Mouse (Mus musculus): ENCODE measurements at regions not wholly inside any gene's neighbourhood (a gene's known extent, or its start where the extent isn't known, plus 50 kb on each side); places are given as distances from the start of the nearest gene placed in this dataset.
A peak's percentile ranks its signal among the peaks of the same experiment; 100 is the strongest.

DNA sequence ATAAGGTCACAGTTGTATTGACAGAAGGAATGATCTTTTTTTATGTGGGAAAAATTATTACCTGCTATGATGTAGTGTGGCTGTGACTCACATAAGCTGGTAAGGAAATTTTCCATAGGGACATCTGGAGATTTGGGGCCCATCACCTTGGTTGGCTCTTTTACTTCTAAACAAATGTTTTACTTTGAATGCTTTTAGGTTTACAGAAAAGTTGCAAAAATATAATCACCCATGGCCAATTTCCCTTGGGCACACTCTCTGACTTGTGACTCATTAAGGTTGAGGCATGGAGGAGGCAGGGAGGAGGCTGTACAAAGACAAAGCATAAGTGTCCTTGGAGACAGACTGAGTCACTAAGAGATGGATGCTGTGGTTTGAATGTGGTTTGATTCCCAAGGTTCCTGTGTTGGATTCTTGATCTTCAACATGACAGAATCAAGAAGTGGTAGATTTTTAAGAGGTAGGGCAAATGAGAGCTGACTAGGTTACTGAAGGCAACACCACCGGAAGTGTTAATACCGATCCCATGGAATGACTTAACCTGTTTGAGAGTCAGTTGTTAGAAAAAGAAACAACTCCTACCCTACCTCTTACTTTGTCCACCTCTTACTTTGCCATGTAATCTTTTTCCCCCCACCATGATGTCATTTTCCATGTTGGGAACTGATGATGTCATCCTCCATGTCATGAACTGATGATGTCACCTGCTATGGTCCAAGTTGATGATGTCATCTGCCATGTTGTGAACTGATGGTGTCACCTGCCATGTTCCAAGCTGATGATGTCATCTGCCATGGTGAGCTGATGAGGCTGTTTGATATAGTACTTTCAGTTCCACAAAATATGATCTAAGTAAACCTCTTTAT lies 171.1 kb upstream of the Nlrp1b start:
- no peak overlapping the region for H3K4me2 ChIP-seq
- H3K27ac ChIP-seq (ENCODE audit: low read depth, low read length): no peak overlapping the region
- no peak for ATAC-seq (ENCODE audit: low FRiP score)
- peak; percentile 74 for DNase-seq (ENCODE audit: low spot score, missing footprints)
- no peak overlapping the region for H3K4me3 ChIP-seq (ENCODE audit: low read depth, low read length)
- WGBS: 92% methylated on average over 2 of the region's 2 CpGs
- no peaks in the 10 kb centered on the region for H3K4me1 ChIP-seq (ENCODE audit: control insufficient read depth, insufficient read depth, low read length)
- no peaks in the 10 kb centered on the region for H3K27me3 ChIP-seq (ENCODE audit: control insufficient read depth, insufficient read depth, low read length)
- no peaks in the 10 kb centered on the region for H3K36me3 ChIP-seq (ENCODE audit: control insufficient read depth, insufficient read depth, low read length)
- no peak overlapping the region for H3K9ac ChIP-seq (ENCODE audit: low read length)
- no peaks in the 10 kb centered on the region for H3K9me3 ChIP-seq (ENCODE audit: control insufficient read depth, low read length)

DNA sequence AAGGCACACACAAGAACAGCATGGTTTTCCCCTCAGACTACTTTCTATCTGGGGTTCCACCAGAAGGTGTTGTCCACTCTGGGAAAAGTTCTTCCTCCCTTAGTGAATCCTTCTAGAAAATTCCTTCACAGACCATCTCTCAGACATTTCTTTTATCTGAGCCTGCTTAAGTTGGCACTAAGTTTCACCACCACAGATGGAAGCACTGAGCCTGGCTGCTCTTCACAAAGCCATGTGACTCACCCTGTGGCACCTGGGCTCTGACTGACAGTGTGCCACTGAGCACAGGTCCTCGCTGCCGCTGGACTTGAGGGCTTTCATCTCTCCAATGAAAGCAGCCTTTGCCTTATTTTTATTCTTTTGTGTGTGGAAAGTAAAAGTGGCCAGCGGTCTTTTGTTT lies 173.8 kb upstream of the Nlrp1b start:
- Histone ChIP-seq H3K4me1 (ENCODE audit: control insufficient read depth, insufficient read depth, low read length) (no peaks in the 10 kb centered on the region), H3K9ac (ENCODE audit: low read length) (no peak overlapping the region), H3K4me3 (ENCODE audit: low read depth, low read length) (no peak overlapping the region), H3K27ac (ENCODE audit: low read depth, low read length) (no peak overlapping the region), H3K4me2 (no peak overlapping the region), H3K27me3 (ENCODE audit: control insufficient read depth, insufficient read depth, low read length) (no peaks in the 10 kb centered on the region), H3K9me3 (ENCODE audit: control insufficient read depth, low read length) (no peaks in the 10 kb centered on the region), H3K36me3 (ENCODE audit: control insufficient read depth, insufficient read depth, low read length) (no peaks in the 10 kb centered on the region)
- DNase-seq (ENCODE audit: low spot score, missing footprints): no peak
- 86% methylated on average over 3 of the region's 3 CpGs for WGBS
- ATAC-seq (ENCODE audit: low FRiP score): no peak

- H3K9ac ChIP-seq (ENCODE audit: low read length): no peak overlapping the region
- ATAC-seq (ENCODE audit: low FRiP score): no peak
- WGBS: 60% methylated on average over 6 of the region's 6 CpGs
- H3K9me3 ChIP-seq (ENCODE audit: control insufficient read depth, low read length): no peaks in the 10 kb centered on the region
- no peak overlapping the region for H3K4me2 ChIP-seq
- no peaks in the 10 kb centered on the region for H3K4me1 ChIP-seq (ENCODE audit: control insufficient read depth, insufficient read depth, low read length)
- H3K4me3 ChIP-seq (ENCODE audit: low read depth, low read length): no peak overlapping the region
- H3K27ac ChIP-seq (ENCODE audit: low read depth, low read length): no peak overlapping the region
- H3K27me3 ChIP-seq (ENCODE audit: control insufficient read depth, insufficient read depth, low read length): no peaks in the 10 kb centered on the region
- DNase-seq (ENCODE audit: low spot score, missing footprints): peak; percentile 53
- H3K36me3 ChIP-seq (ENCODE audit: control insufficient read depth, insufficient read depth, low read length): no peaks in the 10 kb centered on the region
Measured at GRCm38 (mm10) chr11:71407043-71407442, 176.5 kb upstream of the Nlrp1b start.

GRCm38 (mm10) chr11:71409211-71409765 lies 178.8 kb upstream of the Nlrp1b start:
- H3K4me3 ChIP-seq (ENCODE audit: low read depth, low read length): no peak overlapping the region
- 85% methylated on average over 6 of the region's 6 CpGs for WGBS

DNA sequence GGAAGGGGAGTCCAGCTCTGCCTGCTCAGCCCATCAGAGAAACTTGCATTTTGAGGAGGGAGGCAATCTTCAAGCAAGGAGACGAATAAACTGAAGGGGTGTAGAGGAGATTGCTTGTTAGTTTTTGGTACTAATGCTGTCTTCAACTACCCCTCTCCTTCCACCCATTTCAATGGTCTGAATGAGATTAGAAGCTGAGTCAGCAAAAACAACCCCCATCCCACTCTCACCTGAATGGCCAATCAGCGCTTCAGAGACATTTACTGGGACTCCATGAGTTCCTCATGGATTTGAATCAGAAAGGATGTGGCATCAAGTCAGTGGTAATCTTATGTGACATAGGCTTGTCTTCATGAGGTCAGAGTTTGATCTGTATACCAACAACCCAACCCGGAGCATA lies 180.0 kb upstream of the Nlrp1b start:
- H3K36me3 ChIP-seq (ENCODE audit: control insufficient read depth, insufficient read depth, low read length): no peaks in the 10 kb centered on the region
- H3K4me1 ChIP-seq (ENCODE audit: control insufficient read depth, insufficient read depth, low read length): peaks cover 4% of the 10 kb centered on the region; the same call in 1 of the 2 replicates
- no peak overlapping the region for H3K4me2 ChIP-seq
- no peak overlapping the region for H3K9ac ChIP-seq (ENCODE audit: low read length)
- no peaks in the 10 kb centered on the region for H3K27me3 ChIP-seq (ENCODE audit: control insufficient read depth, insufficient read depth, low read length)
- WGBS: 92% methylated on average over 3 of the region's 3 CpGs
- H3K4me3 ChIP-seq (ENCODE audit: low read depth, low read length): no peak overlapping the region
- DNase-seq (ENCODE audit: low spot score, missing footprints) (no peak), ATAC-seq (ENCODE audit: low FRiP score) (no peak)
- no peak overlapping the region for H3K27ac ChIP-seq (ENCODE audit: low read depth, low read length)
- no peaks in the 10 kb centered on the region for H3K9me3 ChIP-seq (ENCODE audit: control insufficient read depth, low read length)

More at GRCm38 (mm10) chr11:71409211-71409765, 178.8 kb upstream of the Nlrp1b start:
- Histone ChIP-seq H3K9me3 (ENCODE audit: control insufficient read depth, low read length) (no peaks in the 10 kb centered on the region), H3K4me1 (ENCODE audit: control insufficient read depth, insufficient read depth, low read length) (peaks cover 2% of the 10 kb centered on the region; the same call in 1 of the 2 replicates), H3K36me3 (ENCODE audit: control insufficient read depth, insufficient read depth, low read length) (no peaks in the 10 kb centered on the region), H3K4me2 (no peak overlapping the region), H3K9ac (ENCODE audit: low read length) (no peak overlapping the region), H3K27me3 (ENCODE audit: control insufficient read depth, insufficient read depth, low read length) (no peaks in the 10 kb centered on the region), H3K27ac (ENCODE audit: low read depth, low read length) (no peak overlapping the region)
- peak; percentile 23 for DNase-seq (ENCODE audit: low spot score, missing footprints)
- no peak for ATAC-seq (ENCODE audit: low FRiP score)

DNA sequence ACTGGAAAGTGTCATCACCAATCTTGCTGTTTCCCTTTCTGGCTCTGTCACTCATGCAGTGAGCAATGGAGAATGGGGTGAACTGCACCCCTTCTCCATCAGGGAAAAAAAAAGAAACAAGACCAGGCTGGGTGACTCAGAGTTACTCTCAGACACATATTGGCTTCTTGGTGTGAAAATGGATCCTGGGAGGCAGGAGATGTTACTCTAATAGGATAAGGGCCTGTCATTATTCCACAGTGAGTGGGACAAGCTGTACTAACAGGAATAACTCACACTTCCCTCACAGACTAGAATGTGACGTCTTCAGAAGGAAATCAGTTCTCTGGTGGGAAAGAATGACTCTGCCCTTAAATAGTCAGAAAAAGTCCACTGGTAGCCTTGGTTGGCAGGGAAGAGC lies 181.4 kb upstream of the Nlrp1b start:
- Histone ChIP-seq H3K9ac (ENCODE audit: low read length) (no peak overlapping the region), H3K27ac (ENCODE audit: low read depth, low read length) (no peak overlapping the region), H3K4me3 (ENCODE audit: low read depth, low read length) (no peak overlapping the region), H3K27me3 (ENCODE audit: control insufficient read depth, insufficient read depth, low read length) (no peaks in the 10 kb centered on the region), H3K36me3 (ENCODE audit: control insufficient read depth, insufficient read depth, low read length) (no peaks in the 10 kb centered on the region), H3K4me2 (no peak overlapping the region), H3K4me1 (ENCODE audit: control insufficient read depth, insufficient read depth, low read length) (peaks cover 4% of the 10 kb centered on the region; the same call in 1 of the 2 replicates), H3K9me3 (ENCODE audit: control insufficient read depth, low read length) (no peaks in the 10 kb centered on the region)
- DNase-seq (ENCODE audit: low spot score, missing footprints) (peak; percentile 56), ATAC-seq (ENCODE audit: low FRiP score) (no peak)
- 80% methylated on average over 1 of the region's 1 CpGs for WGBS

DNA sequence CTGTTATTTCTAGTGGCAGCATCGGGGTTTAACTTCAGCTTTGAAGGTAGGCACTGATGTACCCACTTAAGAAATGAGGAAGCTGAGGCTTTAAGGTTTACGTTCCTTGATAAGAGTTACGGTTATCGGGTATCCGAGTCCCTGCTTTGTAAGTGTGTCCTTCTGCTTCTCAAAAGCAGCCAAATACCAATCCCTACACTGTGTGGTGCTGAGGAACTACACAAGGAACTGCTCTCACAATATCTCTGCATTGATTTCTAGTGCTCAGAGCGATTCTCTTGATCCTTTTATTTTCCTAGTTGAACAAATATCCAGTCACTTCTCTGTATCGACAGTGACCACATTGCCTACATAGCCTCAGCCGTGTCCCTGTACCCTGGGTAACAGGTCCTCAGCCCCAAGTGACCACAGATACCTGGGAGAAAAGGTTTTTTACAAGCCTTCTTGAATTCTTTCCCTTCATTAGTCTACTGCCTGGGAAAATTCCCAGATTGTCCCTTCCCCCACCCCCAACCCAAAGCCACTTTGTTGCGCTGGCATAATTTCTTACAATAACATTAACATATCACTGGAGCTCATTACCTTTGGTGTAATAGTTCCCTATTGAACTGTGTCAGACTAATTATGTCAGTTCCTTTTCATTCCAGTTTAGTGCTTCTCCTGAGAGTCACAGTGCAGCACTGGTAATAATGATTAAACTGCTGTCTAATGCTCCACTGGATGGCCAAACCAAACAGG lies 184.0 kb upstream of the Nlrp1b start:
- H3K4me1 ChIP-seq (ENCODE audit: control insufficient read depth, insufficient read depth, low read length): peaks cover 4% of the 10 kb centered on the region; the same call in 1 of the 2 replicates
- WGBS: 64% methylated on average over 9 of the region's 9 CpGs
- DNase-seq (ENCODE audit: low spot score, missing footprints) (no peak), ATAC-seq (ENCODE audit: low FRiP score) (0 out of 2 replicates have a peak, but pooled peaks have one; percentile 35)
- H3K9me3 ChIP-seq (ENCODE audit: control insufficient read depth, low read length): no peaks in the 10 kb centered on the region
- H3K36me3 ChIP-seq (ENCODE audit: control insufficient read depth, insufficient read depth, low read length): no peaks in the 10 kb centered on the region
- H3K27me3 ChIP-seq (ENCODE audit: control insufficient read depth, insufficient read depth, low read length): no peaks in the 10 kb centered on the region
- H3K27ac ChIP-seq (ENCODE audit: low read depth, low read length): no peak overlapping the region
- H3K9ac ChIP-seq (ENCODE audit: low read length): no peak overlapping the region
- no peak overlapping the region for H3K4me2 ChIP-seq
- H3K4me3 ChIP-seq (ENCODE audit: low read depth, low read length): no peak overlapping the region

- no peak overlapping the region for H3K4me2 ChIP-seq
- no peak overlapping the region for H3K9ac ChIP-seq (ENCODE audit: low read length)
- WGBS: 29% methylated on average over 3 of the region's 3 CpGs
- no peaks in the 10 kb centered on the region for H3K36me3 ChIP-seq (ENCODE audit: control insufficient read depth, insufficient read depth, low read length)
- no peaks in the 10 kb centered on the region for H3K9me3 ChIP-seq (ENCODE audit: control insufficient read depth, low read length)
- H3K4me1 ChIP-seq (ENCODE audit: control insufficient read depth, insufficient read depth, low read length): peaks cover 4% of the 10 kb centered on the region; the same call in 1 of the 2 replicates
- ATAC-seq (ENCODE audit: low FRiP score) (no peak), DNase-seq (ENCODE audit: low spot score, missing footprints) (no peak)
- H3K27me3 ChIP-seq (ENCODE audit: control insufficient read depth, insufficient read depth, low read length): no peaks in the 10 kb centered on the region
- no peak overlapping the region for H3K27ac ChIP-seq (ENCODE audit: low read depth, low read length)
- no peak overlapping the region for H3K4me3 ChIP-seq (ENCODE audit: low read depth, low read length)
Measured at GRCm38 (mm10) chr11:71415451-71415850, 184.9 kb upstream of the Nlrp1b start.
